Mouse (Mus musculus): Measurements from ENCODE around the gene Tas2r104. TPM values are rescaled to one million over a fixed set of nuclear protein-coding genes. Genes with fewer than 3 reads are reported as not detected.

The Tas2r104 gene
- polyA plus RNA-seq (2014; fragmentation: Illumina TruSeq; extraction: RNeasy Lipid Tissue Mini Kit (QIAGEN cat#74804); ENCODE audit: low replicate concordance), result not detected

GRCm38 (mm10) chr6:131685644-131686043 is at the start of gene Tas2r104:
Tas2r104 (minus strand) TSS chr6:131685744.

GRCm38 (mm10) chr6:131689963-131690362 is 4.4 kb upstream of the Tas2r104 start, which contains the start of gene Tas2r114:
Tas2r114 (minus strand) TSS chr6:131690063.

GRCm38 (mm10) chr6:131687395-131687794 is 1.9 kb upstream of the Tas2r104 start, which contains the start of gene Tas2r105:
Tas2r105 (minus strand) TSS chr6:131687495.

GRCm38 (mm10) chr6:131678786-131679185 is 6.8 kb downstream of the Tas2r104 start, which contains the start of gene Tas2r106:
Tas2r106 (minus strand) TSS chr6:131678886.

GRCm38 (mm10) chr6:131660049-131660448 is 25.5 kb downstream of the Tas2r104 start, which contains the start of gene Tas2r107:
Tas2r107 (minus strand) TSS chr6:131660149.

Other genes starting within 250 kb of the Tas2r104 start
- gene 5430401F13Rik, start 199.3 kb downstream of the Tas2r104 start, polyA plus RNA-seq (2014; fragmentation: Illumina TruSeq; extraction: RNeasy Lipid Tissue Mini Kit (QIAGEN cat#74804); ENCODE audit: low replicate concordance), result not detected
- gene Gm6619, start 199.3 kb downstream of the Tas2r104 start, polyA plus RNA-seq (2014; fragmentation: Illumina TruSeq; extraction: RNeasy Lipid Tissue Mini Kit (QIAGEN cat#74804); ENCODE audit: low replicate concordance), result not detected
- not detected for gene Tas2r130, start 54.8 kb downstream of the Tas2r104 start, polyA plus RNA-seq (2014; fragmentation: Illumina TruSeq; extraction: RNeasy Lipid Tissue Mini Kit (QIAGEN cat#74804); ENCODE audit: low replicate concordance)
- not detected for gene Tas2r107, start 25.6 kb downstream of the Tas2r104 start, polyA plus RNA-seq (2014; fragmentation: Illumina TruSeq; extraction: RNeasy Lipid Tissue Mini Kit (QIAGEN cat#74804); ENCODE audit: low replicate concordance)
- not detected for gene Tas2r106, start 6.9 kb downstream of the Tas2r104 start, polyA plus RNA-seq (2014; fragmentation: Illumina TruSeq; extraction: RNeasy Lipid Tissue Mini Kit (QIAGEN cat#74804); ENCODE audit: low replicate concordance)
- not detected for gene Tas2r105, start 1.8 kb upstream of the Tas2r104 start, polyA plus RNA-seq (2014; fragmentation: Illumina TruSeq; extraction: RNeasy Lipid Tissue Mini Kit (QIAGEN cat#74804); ENCODE audit: low replicate concordance)
- gene Tas2r114, start 4.3 kb upstream of the Tas2r104 start, polyA plus RNA-seq (2014; fragmentation: Illumina TruSeq; extraction: RNeasy Lipid Tissue Mini Kit (QIAGEN cat#74804); ENCODE audit: low replicate concordance), result not detected